Mouse (Mus musculus): ENCODE data around the gene Bcl7c.

GRCm38 (mm10) chr7:127656946-127657345, 51.8 kb downstream of the Bcl7c start:
- TF ChIP-seq POLR2A (IDR thresholded peaks at IDR 0.05; ENCODE audit: extremely low read depth, insufficient read depth, low read length) = no peak
- TF ChIP-seq CTCF (IDR thresholded peaks at IDR 0.05; ENCODE audit: low read depth, low read length) = peak; percentile 97
